Mouse (Mus musculus): Measurements from ENCODE around the gene Syngr2.
"Not testable (repeated sequence)": the region's sequence is repeated elsewhere in the genome, so short reads cannot be mapped to it uniquely, and the experiment has no call there.

The Syngr2 gene

DNA sequence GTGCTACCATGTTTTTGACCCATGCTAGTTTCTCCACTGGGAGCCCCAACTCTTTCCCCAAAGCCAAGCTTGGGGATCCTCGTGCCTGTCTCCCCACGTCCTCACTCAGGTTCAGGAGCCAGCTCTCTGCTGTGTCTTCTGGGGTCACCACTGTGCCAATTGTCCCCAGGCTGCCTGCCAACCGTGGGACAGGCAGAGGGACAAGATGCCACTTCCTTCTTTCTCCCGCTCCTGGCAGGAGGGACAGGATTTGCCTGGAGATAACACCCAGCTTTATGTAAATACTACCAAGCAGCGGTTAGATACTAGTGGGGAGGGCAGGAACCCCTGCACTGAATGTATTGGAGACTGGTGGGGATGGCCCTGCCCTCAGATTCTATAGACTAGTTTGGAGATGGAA, 4.4 kb downstream of the Syngr2 start:
- DNase-seq (ENCODE audit: low read depth): no peak

DNA sequence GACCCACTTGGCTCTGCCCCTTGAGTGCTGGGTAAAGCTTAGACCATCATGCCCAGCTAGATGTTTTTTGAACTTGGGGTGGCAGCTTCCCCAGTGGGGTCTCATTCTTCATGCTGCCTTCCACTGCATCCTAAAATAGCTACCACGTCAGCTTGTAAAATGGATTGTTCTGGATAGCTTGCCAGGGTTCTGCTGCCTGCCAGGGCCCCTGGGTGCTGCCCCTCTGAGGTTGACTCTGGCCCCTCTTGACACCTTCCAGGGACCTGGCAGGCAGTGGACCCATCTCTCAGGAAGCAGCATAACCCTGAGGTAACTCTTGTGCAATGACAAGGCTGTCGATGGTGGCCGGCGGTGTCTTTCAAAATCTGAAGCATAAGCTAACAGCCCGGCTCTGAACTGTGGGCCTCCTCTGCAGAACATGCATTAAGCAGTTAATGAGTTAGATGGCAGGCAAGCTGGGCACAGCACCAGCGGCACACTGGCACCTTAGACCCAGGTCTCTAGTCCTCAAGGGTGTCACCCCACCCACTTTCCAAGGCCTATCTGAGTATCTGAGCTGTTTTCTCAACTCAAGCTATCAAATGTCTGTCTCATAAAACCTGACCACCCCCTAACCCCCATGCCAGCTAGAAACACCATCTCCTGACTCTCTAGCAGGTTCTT, 5.4 kb downstream of the Syngr2 start:
- DNase-seq (ENCODE audit: low read depth): no peak

DNA sequence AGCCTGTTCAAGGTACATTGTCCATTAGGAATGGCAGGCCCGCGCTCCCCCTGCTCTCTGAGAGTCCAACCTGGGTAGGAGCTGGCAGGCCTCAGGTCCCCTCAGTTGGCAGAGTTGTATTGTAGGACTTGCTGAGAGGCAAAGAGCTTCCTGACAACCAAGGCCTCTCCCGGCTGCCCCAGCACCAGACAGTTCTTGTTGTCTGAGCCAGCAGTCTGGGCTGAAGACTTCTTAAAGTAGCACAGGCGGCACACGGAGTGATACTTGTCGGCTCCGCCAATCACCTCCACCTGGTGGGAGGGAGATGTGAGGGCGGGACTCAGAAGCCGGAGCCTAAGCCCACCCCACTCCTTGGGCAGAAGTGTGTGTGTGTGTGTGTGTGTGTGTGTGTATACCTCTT, 6.4 kb downstream of the Syngr2 start:
- not testable (repeated sequence) for DNase-seq (ENCODE audit: low read depth)

DNA sequence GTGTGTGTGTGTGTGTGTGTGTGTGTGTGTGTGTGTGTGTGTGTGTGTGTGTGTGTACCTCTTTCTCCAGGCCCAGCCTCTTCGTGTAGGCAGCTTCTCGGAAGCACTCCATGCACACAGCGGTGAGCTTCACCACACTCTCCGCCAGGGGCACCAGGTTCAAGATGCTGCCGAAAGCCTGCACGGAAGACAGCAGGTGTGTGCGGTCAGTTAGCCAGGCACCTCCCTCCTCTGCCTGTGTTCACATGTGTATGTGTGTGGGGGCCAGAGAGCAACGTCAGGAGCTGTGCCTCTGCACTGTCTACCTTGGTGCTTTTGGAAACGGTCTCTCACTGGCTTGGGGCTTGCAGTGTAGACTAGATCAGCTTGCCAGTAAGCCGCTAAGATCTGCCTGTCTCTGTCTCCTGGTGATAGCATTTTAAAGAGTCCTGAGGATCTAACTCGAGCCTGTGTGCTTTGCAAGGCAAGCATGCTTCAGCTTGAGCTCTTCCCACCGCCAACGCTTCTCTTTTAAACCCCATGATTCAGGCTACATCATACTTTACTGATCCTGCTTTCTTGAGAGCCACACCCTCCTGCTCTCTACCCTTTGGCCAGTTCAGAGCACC, 7.0 kb downstream of the Syngr2 start:
- DNase-seq (ENCODE audit: low read depth): no peak

DNA sequence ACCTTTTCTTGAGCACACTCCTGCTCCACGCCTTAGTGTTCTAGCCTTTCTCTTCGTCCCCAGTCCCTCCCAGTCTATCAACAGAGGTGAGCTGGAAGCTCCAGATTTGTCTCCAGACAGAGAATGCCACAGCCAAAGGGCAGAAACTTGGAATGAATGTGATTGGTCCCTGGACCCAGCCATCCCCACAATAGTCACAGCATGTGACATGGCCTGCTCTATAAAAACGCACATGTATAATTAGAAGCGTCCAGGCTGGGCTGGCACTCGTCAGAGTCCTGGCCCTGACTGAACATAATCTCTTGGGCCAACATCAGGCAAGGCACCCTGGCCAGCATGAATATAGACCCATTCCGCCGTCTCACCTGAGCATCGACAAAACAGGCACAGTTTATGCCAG, 9.6 kb downstream of the Syngr2 start:
- no peak for DNase-seq (ENCODE audit: low read depth)

DNA sequence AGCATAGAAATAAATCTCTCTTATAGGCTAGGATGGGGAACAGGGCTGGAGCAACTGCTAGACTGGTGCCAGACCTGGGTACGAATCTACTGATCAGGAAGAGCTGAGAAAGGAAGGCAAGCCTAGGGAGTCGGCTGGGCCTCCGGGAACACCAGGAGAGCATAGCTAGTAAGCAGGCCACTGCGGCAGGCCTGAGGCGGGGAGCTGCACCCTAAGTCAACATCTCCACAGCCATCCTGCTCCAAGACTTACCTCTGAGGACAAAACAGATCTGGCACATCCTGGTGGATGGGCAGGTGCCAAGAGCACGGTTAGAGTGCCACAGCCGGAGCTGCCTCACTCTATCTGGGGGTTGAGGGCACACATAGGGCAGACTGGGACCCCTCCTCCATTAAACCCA, 10.7 kb downstream of the Syngr2 start:
- no peak for DNase-seq (ENCODE audit: low read depth)

DNA sequence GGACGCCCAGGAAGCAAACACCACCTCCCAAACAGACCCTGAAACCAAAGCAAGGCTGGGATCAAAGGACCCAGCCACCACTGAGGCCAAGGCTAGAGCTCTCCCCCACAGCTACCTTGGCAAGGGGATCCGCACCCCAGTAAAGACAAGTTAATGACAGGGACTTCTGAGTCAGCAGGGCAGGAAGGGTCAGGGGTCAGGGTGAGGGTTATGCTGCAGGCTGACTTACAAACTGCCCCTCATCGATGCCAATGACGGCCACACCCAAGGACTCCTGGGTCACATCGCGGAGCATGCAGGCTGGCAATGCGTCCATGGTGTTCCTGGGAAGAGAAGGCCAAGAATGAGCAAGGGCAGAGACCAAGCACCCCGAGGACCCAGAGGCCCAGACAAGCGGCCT, 12.4 kb downstream of the Syngr2 start:
- no peak for DNase-seq (ENCODE audit: low read depth)

DNA sequence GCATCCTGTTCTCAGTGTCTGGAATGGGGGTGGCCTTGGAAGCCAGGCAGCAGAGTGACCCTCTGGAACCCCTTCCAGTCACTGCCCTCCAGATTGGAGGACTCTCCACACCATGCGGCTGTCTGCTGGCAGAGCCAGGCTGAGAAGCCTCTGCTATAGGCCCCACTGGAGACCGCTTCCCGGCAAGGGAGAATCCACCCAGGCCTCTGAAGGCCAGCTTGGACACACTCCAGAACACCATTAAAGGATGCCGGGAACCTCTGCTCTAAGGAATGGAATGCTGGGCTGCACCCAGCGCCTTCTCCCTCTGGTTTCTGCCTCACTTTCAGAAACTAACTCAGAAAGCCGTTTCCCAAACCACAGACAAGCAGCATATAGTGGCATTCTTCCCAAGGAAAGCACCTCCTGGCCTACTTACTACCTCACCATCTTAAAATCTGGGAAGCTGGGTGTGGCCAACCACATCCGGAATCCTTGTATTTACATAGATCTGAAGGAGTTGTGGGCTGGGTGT, 13.3 kb downstream of the Syngr2 start:
- DNase-seq (ENCODE audit: low read depth): no peak

DNA sequence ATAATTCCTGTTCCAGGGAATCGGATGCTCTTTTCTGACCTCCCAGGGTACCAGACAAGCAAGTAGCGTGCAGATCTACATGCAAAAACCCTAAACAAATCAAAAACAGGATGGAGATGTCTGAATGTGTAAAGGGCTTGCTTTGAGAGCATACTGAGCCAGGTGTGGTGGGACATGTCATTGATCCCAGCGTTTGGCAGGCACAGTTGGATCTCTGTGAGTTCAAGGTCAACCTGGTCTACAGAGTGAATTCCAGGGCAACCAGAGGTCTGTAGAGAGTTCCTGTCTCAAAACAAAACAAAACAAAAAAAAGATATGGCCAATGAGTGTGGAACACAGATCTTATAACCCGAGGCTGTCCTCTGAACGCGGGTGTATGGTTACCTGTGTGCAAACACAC, 13.9 kb downstream of the Syngr2 start:
- no peak for DNase-seq (ENCODE audit: low read depth)

DNA sequence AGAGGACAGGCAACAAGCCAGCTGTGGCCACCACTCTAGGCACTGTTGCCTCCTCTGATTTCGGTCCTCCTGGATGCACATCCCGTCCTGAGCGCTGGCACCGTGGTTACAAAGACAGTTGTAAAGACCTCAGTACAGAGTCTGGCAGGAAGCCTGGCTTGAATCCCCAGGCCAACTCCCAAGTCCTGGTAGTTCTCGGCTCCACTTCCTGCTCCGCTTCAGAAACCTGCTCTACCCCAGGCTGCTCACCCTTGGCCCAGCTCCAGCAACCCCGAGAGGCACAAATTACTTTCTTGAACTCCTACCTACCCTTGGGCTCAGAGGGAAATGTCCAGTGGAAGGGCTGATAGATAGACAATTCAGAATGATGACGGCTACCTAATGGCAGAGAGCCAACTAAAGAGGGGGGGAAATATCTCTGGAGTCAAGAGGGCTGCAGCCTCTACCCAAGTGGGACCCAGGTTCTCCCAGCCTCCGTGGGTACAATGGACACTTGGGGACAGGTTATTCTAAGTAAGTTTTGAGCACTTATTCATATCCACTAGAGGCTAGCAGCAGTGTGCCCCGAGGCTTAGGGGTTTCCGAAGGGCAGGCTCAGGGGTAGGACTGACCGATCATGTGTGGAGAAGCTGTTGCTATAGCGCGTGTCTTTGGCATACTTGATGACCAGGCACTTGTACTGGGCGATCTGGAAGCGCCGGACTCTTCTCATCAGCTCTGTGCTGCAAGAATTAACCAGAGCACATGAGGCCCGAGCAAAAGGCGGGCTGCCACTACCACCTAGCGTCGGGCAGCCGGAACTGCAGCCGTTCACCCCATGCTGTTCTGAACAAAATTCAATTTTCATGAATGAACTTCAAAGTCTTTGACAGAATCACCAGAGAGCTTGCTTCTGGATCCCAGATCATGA, 14.8 kb downstream of the Syngr2 start:
- DNase-seq (ENCODE audit: low read depth): peak; percentile 87

DNA sequence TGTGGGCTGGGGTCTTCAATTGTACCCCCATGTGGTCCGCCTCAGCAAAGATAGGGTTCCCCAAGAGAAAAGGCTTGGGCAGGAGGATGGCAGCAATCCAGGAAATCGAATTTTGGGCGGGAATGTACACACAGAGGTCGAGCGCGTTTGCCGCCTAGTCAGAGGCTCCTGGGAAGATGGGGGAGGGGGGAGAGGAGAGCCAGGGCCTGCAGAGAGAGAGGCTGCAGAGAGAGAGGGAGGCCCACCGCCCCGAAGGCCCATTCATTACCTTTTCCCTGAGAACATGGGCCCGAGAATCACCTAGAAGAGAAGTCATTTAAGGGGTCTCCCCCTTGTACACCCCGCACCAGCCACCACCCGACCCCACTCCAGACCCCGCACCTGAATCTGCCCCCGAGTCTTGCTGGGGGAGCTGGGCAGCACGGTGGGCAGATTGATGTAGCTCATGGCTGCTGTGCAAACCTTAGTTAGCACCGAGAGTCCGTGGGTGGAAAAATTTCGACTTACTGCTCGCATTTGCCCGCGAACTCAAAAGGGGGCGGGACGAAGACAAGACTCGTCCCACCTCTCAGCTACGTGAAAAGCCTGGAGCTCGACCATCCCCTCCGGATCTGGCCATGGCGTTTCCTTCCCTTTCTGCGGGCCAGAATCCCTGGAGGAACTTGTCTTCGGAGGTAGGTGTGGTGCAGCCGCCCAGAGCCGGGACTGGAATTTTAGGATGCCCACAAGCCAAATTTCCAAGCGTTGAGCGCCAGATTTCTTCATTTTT, 16.0 kb downstream of the Syngr2 start, which contains the start of the genes Afmid and Tk1:
Gene Afmid (plus strand): TSS at position 592 of the 769 bp plus-strand sequence.
Gene Tk1 (minus strand): TSS at position 760 of the 769 bp plus-strand sequence.
- peak; percentile 91 for DNase-seq (ENCODE audit: low read depth)

DNA sequence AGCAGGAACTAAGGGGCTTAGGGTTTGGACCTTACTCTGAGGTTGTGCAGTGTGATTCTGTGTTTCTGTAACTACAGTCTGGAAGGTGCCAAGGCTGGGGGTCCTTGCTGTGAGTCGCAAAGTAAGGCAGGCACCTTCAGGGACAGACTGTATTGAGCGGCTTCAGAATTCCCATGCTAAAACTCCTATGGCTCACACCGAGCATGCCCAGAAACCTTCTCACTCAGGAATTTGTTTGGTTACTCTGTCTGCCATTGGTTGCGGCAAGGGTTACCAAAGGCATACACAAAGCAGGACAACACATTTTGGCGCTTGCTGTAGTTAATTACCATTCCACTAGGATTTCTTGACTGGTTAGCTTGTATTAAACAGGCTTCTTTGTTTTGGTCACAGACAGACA, 16.7 kb downstream of the Syngr2 start:
- no peak for DNase-seq (ENCODE audit: low read depth)

DNA sequence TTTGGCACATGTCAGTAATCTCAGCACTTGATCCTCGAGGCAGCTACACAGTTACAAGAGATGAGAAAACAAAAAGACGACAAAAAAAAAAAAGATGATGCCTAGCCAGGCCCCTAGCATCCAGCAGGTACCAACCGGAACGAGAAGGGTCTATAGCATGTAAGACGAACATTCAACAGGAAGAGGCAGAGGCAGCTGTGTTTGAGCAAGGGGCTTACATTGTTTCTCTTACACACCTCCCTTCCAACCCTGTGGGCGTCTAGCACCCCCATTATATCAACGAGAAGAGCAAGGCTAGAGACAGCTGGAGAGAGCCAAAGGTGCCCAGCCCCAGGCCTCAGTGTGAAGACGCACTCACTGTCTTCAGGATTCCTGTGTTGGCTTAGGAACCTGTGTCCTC, 17.4 kb downstream of the Syngr2 start:
- DNase-seq (ENCODE audit: low read depth): no peak

DNA sequence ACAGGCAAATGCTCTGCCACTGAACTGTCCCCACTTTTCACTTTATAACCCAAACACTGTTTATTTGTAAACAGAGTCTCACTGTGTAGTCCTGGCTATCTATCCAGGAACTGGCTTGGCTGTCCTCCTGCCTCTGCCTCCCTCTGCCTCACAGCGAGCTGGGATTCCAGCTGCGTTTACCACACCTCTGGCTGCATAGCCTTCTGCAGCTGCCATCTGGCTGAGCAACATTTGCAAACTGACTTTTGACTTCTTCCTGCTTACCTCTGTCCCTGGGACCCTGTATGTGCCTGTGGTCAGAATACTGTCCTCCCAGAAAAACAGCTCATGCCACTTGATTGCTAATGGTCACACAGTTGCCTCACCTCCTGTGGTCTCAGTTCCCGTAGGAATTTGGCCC, 17.9 kb downstream of the Syngr2 start:
- DNase-seq (ENCODE audit: low read depth): no peak

DNA sequence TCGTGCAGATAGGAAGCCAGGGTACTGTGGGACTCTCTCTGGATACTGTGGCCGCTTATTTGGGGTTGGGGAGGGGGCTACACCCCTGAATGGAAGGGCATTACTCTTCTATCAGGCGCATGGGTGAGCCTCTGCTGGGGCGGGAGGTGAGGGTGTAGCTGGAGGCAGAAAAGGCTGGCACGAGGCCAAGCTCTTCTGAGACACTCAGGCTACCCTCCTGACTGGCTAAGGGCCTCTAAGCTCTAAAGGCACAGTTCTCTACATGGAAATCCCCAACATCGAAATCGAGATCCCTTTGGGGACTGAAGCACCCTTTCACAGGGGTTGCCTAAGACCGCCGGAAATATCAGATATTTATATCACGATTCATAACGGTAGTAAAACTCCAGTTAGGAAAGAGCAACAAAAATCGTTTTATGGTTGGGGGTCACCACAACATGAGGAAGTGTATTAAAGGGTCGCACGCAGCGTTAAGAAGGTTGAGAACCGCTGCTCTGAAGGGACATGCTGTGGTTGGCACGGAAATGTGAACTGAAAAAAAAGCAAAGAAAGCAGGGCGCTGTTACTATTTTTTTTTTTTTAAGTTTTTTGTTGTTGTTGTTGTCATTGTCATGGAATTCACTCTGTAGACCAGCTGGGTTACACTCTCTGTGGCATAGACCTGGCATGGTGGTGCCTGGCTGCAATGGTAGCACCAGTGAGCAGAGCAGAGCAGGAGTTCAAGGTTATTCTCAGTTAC, 18.9 kb downstream of the Syngr2 start:
- DNase-seq (ENCODE audit: low read depth): peak; percentile 32

DNA sequence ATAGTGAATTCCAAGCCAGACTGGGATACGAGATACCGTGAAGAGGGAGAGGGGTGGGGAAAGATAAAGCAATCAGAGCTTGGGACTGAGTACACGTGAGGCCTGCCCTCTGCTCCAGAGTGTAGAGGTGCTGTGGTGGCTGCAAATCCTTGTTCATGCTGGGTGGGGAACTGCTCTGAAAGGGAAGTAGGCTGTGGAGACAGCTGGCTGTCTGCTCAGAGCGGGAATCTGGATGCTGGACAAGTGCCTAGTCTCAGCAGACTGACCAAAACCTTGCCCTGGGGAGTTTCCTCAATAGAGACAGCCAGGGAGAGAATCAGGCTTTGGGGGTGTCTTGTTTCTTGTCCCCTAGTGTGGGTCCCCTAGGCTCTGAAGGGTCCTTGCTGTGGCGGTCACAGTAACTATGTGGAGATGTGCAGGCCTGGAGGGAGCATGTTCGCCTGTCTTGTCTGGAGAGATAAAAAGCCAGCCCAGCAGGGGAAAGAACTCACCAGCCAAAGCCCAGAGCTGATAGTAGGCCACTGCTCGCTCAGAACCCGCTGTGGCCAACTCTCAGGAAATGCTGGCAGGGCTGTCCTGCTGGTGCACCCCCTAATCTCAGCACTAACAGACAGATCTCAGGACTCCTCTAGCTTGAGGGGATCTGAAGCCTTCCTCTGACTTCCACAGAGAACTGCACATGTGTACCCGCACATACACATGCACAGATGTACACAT, 19.6 kb downstream of the Syngr2 start:
- DNase-seq (ENCODE audit: low read depth): peak; percentile 70

DNA sequence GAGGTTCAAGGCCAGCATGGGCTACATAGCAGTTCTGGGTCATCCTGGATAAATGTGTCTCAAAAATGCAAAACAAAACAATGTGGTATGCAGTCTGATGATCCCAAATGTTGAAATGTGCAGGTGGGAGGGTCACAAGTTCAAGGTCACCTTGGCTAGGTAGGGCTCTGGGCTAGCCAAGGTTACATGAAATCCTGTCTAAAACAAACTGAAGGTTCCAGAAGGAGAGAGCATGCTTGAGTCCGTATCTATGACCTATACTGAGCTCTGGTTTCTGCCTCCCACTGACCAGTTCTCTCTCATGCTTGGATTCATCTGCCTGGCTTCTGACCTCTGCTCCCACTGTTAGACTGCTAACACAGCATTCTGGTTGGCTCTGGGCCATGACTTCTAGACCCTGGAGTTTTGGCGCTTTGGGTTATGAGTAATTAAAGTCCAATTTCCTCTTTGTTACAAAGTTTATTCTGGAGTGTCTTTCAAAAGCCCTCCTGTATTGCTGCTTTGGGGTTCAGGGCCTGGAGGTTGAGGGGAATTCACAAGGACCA, 20.3 kb downstream of the Syngr2 start:
- DNase-seq (ENCODE audit: low read depth): peak; percentile 38

DNA sequence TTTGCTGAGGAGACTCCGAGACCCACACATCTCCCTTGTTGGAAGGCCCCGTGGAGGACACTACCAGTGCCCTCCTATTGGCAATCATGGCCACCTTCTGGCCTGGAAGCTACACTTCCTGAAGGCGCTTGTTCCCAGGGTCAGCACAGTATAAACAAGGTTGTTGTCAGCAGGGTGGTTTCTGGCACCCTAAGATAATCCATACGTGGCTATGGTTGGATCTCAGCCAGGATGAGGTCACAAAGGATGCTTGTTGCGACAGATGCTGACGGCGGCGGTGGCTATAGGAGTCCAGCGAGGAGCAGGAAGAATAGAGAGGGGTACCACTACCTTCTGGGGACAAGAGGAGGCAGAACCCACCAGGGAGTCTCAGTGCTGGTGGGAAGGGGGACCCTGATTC, 20.9 kb downstream of the Syngr2 start:
- peak; percentile 86 for DNase-seq (ENCODE audit: low read depth)

DNA sequence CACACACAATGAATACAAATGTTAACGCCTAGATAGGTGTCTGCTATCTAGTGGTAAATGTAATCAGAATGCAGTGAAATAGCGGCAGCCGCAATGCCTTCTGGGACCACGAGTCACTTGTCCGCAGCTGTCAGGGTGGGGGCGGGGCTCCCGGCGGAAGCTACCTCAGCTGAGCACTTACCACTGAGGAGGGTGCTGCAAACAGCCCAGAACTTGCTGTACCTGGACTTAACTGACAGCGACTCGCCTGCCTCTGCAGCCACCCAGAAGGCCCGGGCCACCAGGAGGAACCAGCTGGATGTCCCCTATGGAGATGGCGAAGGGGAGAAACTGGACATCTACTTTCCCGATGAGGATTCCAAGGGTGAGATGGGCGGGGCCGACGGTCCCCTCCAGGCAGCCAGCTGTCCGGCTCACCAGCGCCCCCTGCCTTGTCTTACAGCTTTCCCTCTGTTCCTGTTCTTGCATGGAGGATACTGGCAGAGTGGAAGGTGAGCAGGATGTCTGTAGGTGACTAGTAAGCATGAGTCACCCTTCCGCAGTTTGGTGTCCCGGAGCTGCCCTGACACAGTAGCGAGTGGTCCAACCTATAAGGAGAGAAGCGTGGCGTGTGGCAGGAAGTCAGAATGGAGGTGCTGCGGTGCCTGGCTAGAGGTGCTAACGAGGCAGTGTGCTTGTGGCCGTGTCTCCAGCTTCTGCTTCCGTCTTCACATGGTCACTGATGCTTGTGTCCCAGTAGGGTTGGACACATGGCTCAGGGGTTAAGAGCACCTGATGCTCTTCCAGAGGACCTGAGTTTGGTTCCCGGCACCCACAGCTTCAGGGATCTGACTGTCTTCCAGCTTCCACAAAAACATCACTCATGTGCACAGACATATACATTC, 22.9 kb downstream of the Syngr2 start:
- DNase-seq (ENCODE audit: low read depth): peak; percentile 94

Measured in 416B (cell line).